Mouse (Mus musculus) mesoderm, embryonic 11.5 days (tissue): ENCODE measurements at regions not wholly inside any gene's neighbourhood (a gene's known extent, or its start where the extent isn't known, plus 50 kb on each side); places are given as distances from the start of the nearest gene placed in this dataset.

Experiments
- DNase-seq: peaks from one replicate; pipeline ENCODE4 v3.0.0-alpha.2; 2012; ENCODE audit warnings: low read depth, low spot score

- peak; percentile 23 for DNase-seq
Measured at GRCm38 (mm10) chr12:22745556-22745955, 1034.5 kb downstream of the Gm10330 start.

- peak; percentile 0 for DNase-seq
Measured at GRCm38 (mm10) chr12:22745067-22745466, 1035.0 kb downstream of the Gm10330 start.
